Mouse (Mus musculus) liver, adult (tissue): ENCODE results near the gene Inhbc.

Experiments
- GATA4 ChIP-seq: IDR thresholded peaks from 2 replicates; pipeline ENCODE4 v1.6.1; 2014; ENCODE audit warnings: mild to moderate bottlenecking, low read length; ENCODE audit not compliant: insufficient replicate concordance

Gene Inhbc

GRCm38 (mm10) chr10:127367116-127367515 is 3.1 kb downstream of the Inhbc start:
- no peak for TF ChIP-seq GATA4

GRCm38 (mm10) chr10:127360714-127361113 is 9.5 kb downstream of the Inhbc start:
- TF ChIP-seq GATA4: no peak

- TF ChIP-seq GATA4: peak; percentile 23; the same call in 1 of the 2 replicates
Measured at GRCm38 (mm10) chr10:127355336-127355735, 14.9 kb downstream of the Inhbc start.

GRCm38 (mm10) chr10:127353909-127354895 is 16.0 kb downstream of the Inhbc start, which contains the start of gene Inhbe:
Inhbe (minus strand) TSS chr10:127354411.
- no peak for TF ChIP-seq GATA4

GRCm38 (mm10) chr10:127352766-127353165 is 17.5 kb downstream of the Inhbc start:
- TF ChIP-seq GATA4: no peak

- no peak for TF ChIP-seq GATA4
Measured at GRCm38 (mm10) chr10:127352187-127352586, 18.0 kb downstream of the Inhbc start.

GRCm38 (mm10) chr10:127351719-127352118 is 18.5 kb downstream of the Inhbc start:
- TF ChIP-seq GATA4: no peak

- no peak for TF ChIP-seq GATA4
Measured at GRCm38 (mm10) chr10:127351285-127351595, 19.0 kb downstream of the Inhbc start.

GRCm38 (mm10) chr10:127350594-127351284 is 19.5 kb downstream of the Inhbc start:
- TF ChIP-seq GATA4: no peak

- TF ChIP-seq GATA4: no peak
Measured at GRCm38 (mm10) chr10:127349810-127350209, 20.4 kb downstream of the Inhbc start.

GRCm38 (mm10) chr10:127348957-127349356 is 21.3 kb downstream of the Inhbc start:
- no peak for TF ChIP-seq GATA4

GRCm38 (mm10) chr10:127346173-127346572 is 24.1 kb downstream of the Inhbc start:
- no peak for TF ChIP-seq GATA4

GRCm38 (mm10) chr10:127343029-127343428 is 27.2 kb downstream of the Inhbc start:
- TF ChIP-seq GATA4: no peak

- TF ChIP-seq GATA4: no peak
Measured at GRCm38 (mm10) chr10:127341891-127342639, 28.2 kb downstream of the Inhbc start, which contains the start of gene Gli1. Gli1 (minus strand) TSS chr10:127341974.

GRCm38 (mm10) chr10:127341360-127341690 is 28.9 kb downstream of the Inhbc start:
- TF ChIP-seq GATA4: no peak
